Mouse (Mus musculus) large intestine, adult 2 months (tissue): ENCODE results near the gene Fam118b. TPM values are rescaled to one million over a fixed set of nuclear protein-coding genes. Genes with fewer than 3 reads are reported as not detected.

Source experiments
- polyA plus RNA-seq: library from polyadenylated mRNA; depleted of rRNA; stranded (reverse); fragments of >200 nt; gene quantifications from 2 replicates; pipeline ENCODE4 v1.2.3, GENCODE M21; 2012; rRNA removed

The Fam118b gene
- polyA plus RNA-seq, 1 experiment = 43.0 TPM

Other genes starting within 250 kb of the Fam118b start
- 235 and 346 TPM in 2 replicates for gene St3gal4, start 148.5 kb downstream of the Fam118b start, polyA plus RNA-seq
- 28.3 and 39.7 TPM in 2 replicates for gene Dcps, start 91.7 kb downstream of the Fam118b start, polyA plus RNA-seq
- gene Srpr, start 67.6 kb downstream of the Fam118b start, polyA plus RNA-seq = 59.1 and 69.4 TPM in 2 replicates
- 9.0 and 14.4 TPM in 2 replicates for gene Tirap, start 67.5 kb downstream of the Fam118b start, polyA plus RNA-seq
- 22.0 and 25.3 TPM in 2 replicates for gene Foxred1, start 56.8 kb downstream of the Fam118b start, polyA plus RNA-seq
- 12.1 and 12.4 TPM in 2 replicates for gene Rpusd4, start 60 bp upstream of the Fam118b start, polyA plus RNA-seq
- gene Cdon, start 153.3 kb upstream of the Fam118b start, polyA plus RNA-seq = 3.4 and 3.5 TPM in 2 replicates